Mouse (Mus musculus): ENCODE results near the gene Fam102a. TPM values are rescaled to one million over a fixed set of nuclear protein-coding genes. Genes with fewer than 3 reads are reported as not detected.
A peak's percentile ranks its signal among the peaks of the same experiment; 100 is the strongest.

The Fam102a gene
- polyA plus RNA-seq, 2 experiments = 0.88 to 0.91 TPM

DNA sequence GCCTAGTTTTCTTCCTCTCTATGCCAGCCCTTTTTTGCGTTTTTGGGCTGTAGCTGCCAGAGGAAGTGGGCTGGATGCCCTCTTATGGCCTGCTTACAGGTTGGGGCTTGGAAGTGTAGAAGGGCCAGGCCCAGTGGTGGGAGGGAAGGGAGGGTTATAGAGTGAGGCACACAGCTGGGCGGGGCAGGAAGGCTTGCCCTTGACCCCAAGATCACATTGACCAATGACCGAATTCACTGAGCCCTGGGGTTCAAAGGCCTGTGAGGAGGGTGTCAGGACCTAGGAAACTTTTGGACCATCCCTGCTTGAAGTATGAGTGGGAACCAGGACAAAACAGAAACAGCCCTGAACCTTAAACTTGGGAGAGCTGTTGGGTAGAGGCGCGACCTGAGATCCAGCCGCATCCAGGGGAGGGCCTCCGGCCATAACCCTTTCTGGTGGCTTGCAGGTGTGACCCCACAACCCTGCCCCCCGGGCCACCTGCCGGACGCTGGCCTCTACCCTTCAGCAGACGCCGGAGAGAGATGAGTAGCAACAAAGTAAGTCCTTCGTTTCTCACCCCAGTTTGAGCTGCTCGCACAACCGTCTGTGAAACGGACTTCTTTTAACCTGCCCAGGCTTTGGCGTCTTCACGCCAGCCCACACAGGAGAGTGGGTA is 73.8 kb downstream of the Fam102a start:
- ATAC-seq (ENCODE audit: insufficient read depth) = peak; percentile 45; the same call in 1 of the 2 replicates
- peaks cover 13 to 32% of the 10 kb centered on the region in 2 experiments for H3K4me1 ChIP-seq (replicated peaks; ENCODE audit: control insufficient read depth in 2 of 2, insufficient read depth in 2 of 2, low read length in 1 of 2)
- 46% methylated on average over 18 of the region's 18 CpGs for WGBS (ENCODE audit: insufficient replicate concordance)

DNA sequence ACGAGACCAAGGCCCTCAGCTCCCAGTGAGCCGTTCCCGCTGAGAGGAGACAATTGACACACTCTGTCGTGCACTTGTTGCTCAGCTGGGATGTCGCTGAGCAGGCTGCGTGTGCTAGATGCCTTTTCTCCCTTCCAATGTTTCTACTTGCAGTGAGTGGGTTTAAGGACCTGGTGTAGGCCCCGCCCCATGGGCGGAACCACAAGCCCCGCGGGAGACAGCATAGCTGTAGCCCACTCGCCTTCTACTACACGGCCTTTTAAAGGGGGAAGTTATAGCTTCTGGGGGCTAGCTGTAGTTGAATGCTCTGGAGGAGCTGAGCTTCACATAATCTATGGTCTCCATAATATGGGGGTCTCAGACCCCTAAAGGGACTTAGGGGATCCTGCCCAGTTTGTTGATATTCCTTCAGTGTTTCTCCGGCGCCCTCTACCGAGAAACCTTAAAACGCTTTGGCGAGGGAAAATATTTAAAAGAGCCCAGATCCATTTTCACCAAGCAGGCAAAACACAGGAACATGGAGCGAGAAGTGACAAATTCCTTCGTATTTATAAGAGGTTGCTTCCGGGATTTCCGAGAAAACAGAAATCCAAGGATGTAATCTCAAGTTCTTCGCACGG is 75.6 kb downstream of the Fam102a start:
- WGBS (ENCODE audit: insufficient replicate concordance) = 18% methylated on average over 23 of the region's 23 CpGs

More for the DNA sequence above, 73.8 kb downstream of the Fam102a start:
- Histone ChIP-seq H3K27ac (peak overlapping the region; percentile 48), H3K9me3 (ENCODE audit: control insufficient read depth, low read length) (no peaks in the 10 kb centered on the region), H3K9ac (replicated peaks) (peak overlapping the region; percentile 61), H3K36me3 (replicated peaks; ENCODE audit: control insufficient read depth, insufficient read depth, low read depth) (no peaks in the 10 kb centered on the region), H3K4me2 (ENCODE audit: low read depth) (peak overlapping the region; percentile 89), H3K4me3 (ENCODE audit: insufficient read depth in 1 of 2, low read depth in 2 of 2, low read length in 2 of 2) (peak overlapping the region; percentile 61 to 70), H3K27me3 (ENCODE audit: control insufficient read depth, insufficient read depth, low read length) (no peaks in the 10 kb centered on the region)
- DNase-seq (ENCODE audit: low read depth in 3 of 3, low spot score in 3 of 3) = no peak
- TF ChIP-seq CTCF (IDR thresholded peaks at IDR 0.05; ENCODE audit: low read depth) (no peak), EP300 (IDR thresholded peaks at IDR 0.05; ENCODE audit: low read depth) (no peak)

DNA sequence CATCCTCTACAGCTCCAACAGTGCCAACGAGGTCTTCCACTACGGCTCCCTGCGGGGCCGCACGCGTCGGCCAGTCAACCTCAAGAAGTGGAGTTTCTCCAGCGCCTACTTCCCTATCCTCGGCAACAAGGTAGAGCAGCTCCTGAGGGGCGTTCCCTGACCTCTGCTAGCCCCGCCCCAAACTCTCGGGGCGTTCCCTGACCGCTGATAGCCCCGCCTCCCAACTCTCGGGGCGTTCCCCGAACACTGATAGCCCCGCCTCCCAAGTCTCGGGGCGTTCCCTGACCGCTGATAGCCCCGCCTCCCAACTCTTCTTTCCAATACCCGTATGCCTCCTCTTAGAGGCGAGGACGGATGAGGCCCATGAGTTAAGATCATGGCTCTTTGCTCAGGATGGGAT is 77.1 kb downstream of the Fam102a start:
- 71% methylated on average over 26 of the region's 26 CpGs for WGBS (ENCODE audit: insufficient replicate concordance)
- H3K9me3 ChIP-seq (ENCODE audit: control insufficient read depth, low read length) = no peaks in the 10 kb centered on the region
- H3K4me2 ChIP-seq (ENCODE audit: low read depth) = no peak overlapping the region
- peaks cover 10 to 27% of the 10 kb centered on the region in 2 experiments for H3K4me1 ChIP-seq (replicated peaks; ENCODE audit: control insufficient read depth in 2 of 2, insufficient read depth in 2 of 2, low read length in 1 of 2)
- H3K36me3 ChIP-seq (replicated peaks; ENCODE audit: control insufficient read depth, insufficient read depth, low read depth) = peaks cover 2% of the 10 kb centered on the region
- H3K27me3 ChIP-seq (ENCODE audit: control insufficient read depth, insufficient read depth, low read length) = no peaks in the 10 kb centered on the region
- DNase-seq (ENCODE audit: low read depth in 3 of 3, low spot score in 3 of 3) = no peak
- H3K27ac ChIP-seq = no peak overlapping the region
- no peak overlapping the region for H3K4me3 ChIP-seq (ENCODE audit: insufficient read depth in 1 of 2, low read depth in 2 of 2, low read length in 2 of 2)
- no peak for ATAC-seq (ENCODE audit: insufficient read depth)
- H3K9ac ChIP-seq (replicated peaks) = no peak overlapping the region
- TF ChIP-seq EP300 (IDR thresholded peaks at IDR 0.05; ENCODE audit: low read depth) (no peak), CTCF (IDR thresholded peaks at IDR 0.05; ENCODE audit: low read depth) (no peak)

More for the DNA sequence above, 75.6 kb downstream of the Fam102a start:
- no peaks in the 10 kb centered on the region; the same call in 1 of the 2 replicates for H3K36me3 ChIP-seq (replicated peaks; ENCODE audit: control insufficient read depth, insufficient read depth, low read depth)
- H3K9me3 ChIP-seq (ENCODE audit: control insufficient read depth, low read length) = no peaks in the 10 kb centered on the region
- H3K4me2 ChIP-seq (ENCODE audit: low read depth) = peak overlapping the region; percentile 89
- DNase-seq (ENCODE audit: low read depth in 3 of 3, low spot score in 3 of 3) = no peak
- peaks cover 13 to 32% of the 10 kb centered on the region in 2 experiments for H3K4me1 ChIP-seq (replicated peaks; ENCODE audit: control insufficient read depth in 2 of 2, insufficient read depth in 2 of 2, low read length in 1 of 2)
- peak overlapping the region; percentile 48 for H3K9ac ChIP-seq (replicated peaks)
- no peak for ATAC-seq (ENCODE audit: insufficient read depth)
- TF ChIP-seq CTCF (IDR thresholded peaks at IDR 0.05; ENCODE audit: low read depth) = peak; percentile 45
- TF ChIP-seq EP300 (IDR thresholded peaks at IDR 0.05; ENCODE audit: low read depth) = no peak
- H3K4me3 ChIP-seq (ENCODE audit: insufficient read depth in 1 of 2, low read depth in 2 of 2, low read length in 2 of 2) = peak overlapping the region; percentile 45 to 48
- no peaks in the 10 kb centered on the region for H3K27me3 ChIP-seq (ENCODE audit: control insufficient read depth, insufficient read depth, low read length)
- H3K27ac ChIP-seq = 0 out of 2 replicates have a peak overlapping the region, but pooled peaks have one; percentile 21

DNA sequence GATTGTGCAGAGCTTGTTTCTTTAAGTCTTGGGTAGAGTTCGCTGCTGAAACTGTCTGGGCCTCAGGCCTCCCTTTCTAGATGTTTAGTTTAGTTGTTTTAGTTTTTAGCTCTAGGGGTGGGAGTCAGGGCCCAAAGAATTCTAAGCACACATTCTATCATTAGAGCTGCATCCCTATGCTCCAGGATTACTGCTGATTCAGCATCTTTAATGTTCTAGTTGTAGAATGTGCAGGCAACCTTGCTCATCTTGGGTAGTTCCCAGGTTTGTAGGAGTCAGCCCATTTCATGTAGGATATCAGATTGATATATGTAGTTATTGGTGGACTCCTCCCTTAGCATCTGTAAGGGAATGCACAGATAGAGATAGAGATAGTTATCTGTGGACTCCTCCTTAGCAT is 82.0 kb downstream of the Fam102a start:
- Histone ChIP-seq H3K9ac (replicated peaks) (no peak overlapping the region), H3K4me1 (replicated peaks; ENCODE audit: control insufficient read depth in 2 of 2, insufficient read depth in 2 of 2, low read length in 1 of 2) (peaks cover 0 to 16% of the 10 kb centered on the region in 2 experiments; a peak in 3 of 4 replicates), H3K36me3 (replicated peaks; ENCODE audit: control insufficient read depth, insufficient read depth, low read depth) (peaks cover 6% of the 10 kb centered on the region), H3K27me3 (ENCODE audit: control insufficient read depth, insufficient read depth, low read length) (no peaks in the 10 kb centered on the region), H3K4me3 (ENCODE audit: insufficient read depth in 1 of 2, low read depth in 2 of 2, low read length in 2 of 2) (no peak overlapping the region), H3K27ac (no peak overlapping the region), H3K9me3 (ENCODE audit: control insufficient read depth, low read length) (peaks cover 2% of the 10 kb centered on the region), H3K4me2 (ENCODE audit: low read depth) (no peak overlapping the region)
- TF ChIP-seq CTCF (IDR thresholded peaks at IDR 0.05; ENCODE audit: low read depth) = no peak
- WGBS (ENCODE audit: insufficient replicate concordance) = 75% methylated on average over 1 of the region's 1 CpGs
- DNase-seq (ENCODE audit: low read depth in 3 of 3, low spot score in 3 of 3) (no peak), ATAC-seq (ENCODE audit: insufficient read depth) (no peak)

DNA sequence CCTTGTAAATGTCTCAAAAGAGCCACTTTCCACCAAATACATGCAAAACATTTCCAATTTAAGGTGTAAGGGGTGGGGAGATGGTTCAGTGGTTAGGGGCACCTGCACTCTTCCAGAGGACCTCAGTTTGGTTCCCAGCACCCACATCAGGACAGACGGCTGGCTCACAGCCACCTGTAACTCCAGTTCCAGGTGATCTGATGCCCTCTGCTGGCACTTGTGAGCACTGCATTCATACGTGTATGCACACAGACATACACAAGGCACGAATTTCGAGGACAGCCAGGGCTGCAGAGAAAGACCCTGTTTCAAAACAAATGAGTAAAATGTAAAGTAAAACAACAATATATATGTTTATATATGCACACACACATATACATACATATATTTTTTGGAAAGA is 82.5 kb downstream of the Fam102a start:
- Histone ChIP-seq H3K36me3 (replicated peaks; ENCODE audit: control insufficient read depth, insufficient read depth, low read depth) (peaks cover 6% of the 10 kb centered on the region), H3K27me3 (ENCODE audit: control insufficient read depth, insufficient read depth, low read length) (no peaks in the 10 kb centered on the region), H3K27ac (no peak overlapping the region), H3K9ac (replicated peaks) (no peak overlapping the region), H3K9me3 (ENCODE audit: control insufficient read depth, low read length) (peaks cover 2% of the 10 kb centered on the region), H3K4me1 (replicated peaks; ENCODE audit: control insufficient read depth in 2 of 2, insufficient read depth in 2 of 2, low read length in 1 of 2) (peaks cover 0 to 16% of the 10 kb centered on the region in 2 experiments; a peak in 3 of 4 replicates), H3K4me2 (ENCODE audit: low read depth) (no peak overlapping the region), H3K4me3 (ENCODE audit: insufficient read depth in 1 of 2, low read depth in 2 of 2, low read length in 2 of 2) (no peak overlapping the region)
- 94% methylated on average over 4 of the region's 4 CpGs for WGBS (ENCODE audit: insufficient replicate concordance)
- DNase-seq (ENCODE audit: low read depth in 3 of 3, low spot score in 3 of 3) = no peak
- no peak for ATAC-seq (ENCODE audit: insufficient read depth)
- TF ChIP-seq CTCF (IDR thresholded peaks at IDR 0.05; ENCODE audit: low read depth) (peak; percentile 76), EP300 (IDR thresholded peaks at IDR 0.05; ENCODE audit: low read depth) (no peak)

Data from liver, embryonic 14.5 days (tissue).